Mouse (Mus musculus) c-Kit-negative CD71-positive TER-119-positive erythroid progenitor cells, embryonic 14.5 days (primary cell): Measurements from ENCODE around the gene Slc41a2.

Experiments used
- DNase-seq: peaks from one replicate; pipeline ENCODE4 v3.0.0-alpha.2; 2013; ENCODE audit warnings: low read depth, low spot score

Gene Slc41a2

DNA sequence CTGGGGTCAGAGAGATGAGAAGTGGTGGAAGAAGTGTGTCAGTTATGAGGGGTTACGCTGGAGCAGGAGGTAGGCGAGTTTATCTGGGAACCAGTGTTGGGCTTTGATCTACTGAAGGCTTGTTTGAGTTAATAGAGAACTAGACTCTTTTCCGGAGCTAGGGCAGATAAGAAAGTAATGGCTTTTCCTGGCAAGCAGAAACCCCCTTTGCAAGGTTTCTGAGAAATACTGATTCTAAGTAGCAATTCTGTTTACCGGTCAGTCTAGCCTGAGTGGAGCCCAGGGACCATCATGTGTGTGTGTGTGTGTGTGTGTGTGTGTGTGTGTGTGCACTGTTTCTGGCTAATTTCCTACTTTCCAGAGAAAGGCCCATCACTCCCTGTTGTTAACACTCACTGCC, 109.1 kb downstream of the Slc41a2 start:
- no peak for DNase-seq

DNA sequence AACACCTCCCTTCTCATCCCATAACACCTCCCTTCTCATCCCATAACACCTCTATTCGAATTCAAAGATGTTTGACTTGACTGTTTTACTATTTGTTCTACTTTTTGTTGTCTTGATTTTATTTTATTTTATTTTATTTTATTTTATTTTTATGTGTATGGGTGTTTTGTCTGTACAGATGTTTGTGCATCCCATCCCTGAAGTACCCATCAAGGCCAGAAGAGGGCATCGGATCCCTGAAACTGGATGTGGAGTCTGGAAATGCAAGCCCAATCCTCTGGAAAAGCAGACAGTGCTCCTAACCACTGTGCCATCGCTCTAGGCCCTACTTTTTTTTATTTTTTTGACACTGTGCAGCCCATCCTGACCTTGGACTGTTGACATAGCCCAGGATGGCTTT, 112.7 kb downstream of the Slc41a2 start:
- DNase-seq = no peak

DNA sequence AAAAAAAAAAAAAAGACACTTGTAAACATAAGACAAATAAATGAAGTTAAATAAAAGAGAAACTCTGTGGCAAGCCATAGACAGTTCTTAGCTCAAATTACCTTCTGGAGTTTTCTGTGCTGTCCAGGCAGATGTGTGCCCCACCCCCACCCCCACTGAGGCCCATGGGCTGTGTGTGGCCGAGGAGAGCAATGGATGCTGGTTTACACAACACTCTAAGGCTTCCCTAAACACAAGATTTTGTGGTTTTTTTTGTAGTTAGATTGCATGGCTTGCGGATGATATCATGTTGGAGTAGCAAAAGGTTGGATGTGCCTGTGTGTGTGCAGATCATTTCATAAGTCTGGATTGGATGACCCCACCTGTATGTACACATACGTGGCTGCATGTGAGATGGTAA, 116.8 kb downstream of the Slc41a2 start:
- DNase-seq = no peak

DNA sequence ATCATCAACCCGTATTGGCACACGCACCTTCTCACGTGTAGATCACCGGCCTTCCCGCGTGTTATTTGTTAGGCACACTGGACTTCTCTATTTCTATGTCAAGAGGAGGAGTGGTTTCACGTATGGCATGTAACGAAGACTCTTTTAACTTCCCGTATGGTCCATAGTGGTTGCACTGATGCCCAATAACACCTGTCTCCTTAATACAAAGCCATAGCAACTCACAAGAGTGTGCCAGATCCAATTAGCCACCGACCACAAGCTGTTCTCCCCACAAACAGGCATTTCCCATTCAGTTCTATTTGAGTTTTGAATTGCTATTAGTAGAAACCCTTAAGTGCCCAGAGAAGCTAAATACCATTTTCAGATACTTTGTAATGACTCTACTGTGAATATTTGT, 117.5 kb downstream of the Slc41a2 start:
- DNase-seq = no peak

DNA sequence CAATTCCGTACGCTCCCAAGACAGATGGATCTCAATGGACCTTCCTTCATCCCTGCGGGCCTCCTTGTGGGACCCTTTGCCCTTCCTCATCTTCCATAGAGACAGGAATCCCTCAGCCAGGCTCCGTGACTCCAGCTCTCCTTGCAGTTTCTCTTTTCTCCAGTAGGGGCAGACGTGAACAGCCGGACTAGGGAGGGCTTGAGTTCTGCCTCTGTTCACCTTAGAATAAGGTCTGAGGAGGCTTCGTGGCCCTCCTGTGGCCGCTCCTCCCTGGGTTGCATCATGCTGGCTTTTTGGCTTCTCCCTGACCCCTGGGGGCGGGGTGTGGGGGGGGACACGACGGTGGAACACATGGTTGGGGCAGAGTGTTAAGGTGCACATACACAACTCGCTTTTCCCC, 118.0 kb downstream of the Slc41a2 start:
- DNase-seq = peak; percentile 12

DNA sequence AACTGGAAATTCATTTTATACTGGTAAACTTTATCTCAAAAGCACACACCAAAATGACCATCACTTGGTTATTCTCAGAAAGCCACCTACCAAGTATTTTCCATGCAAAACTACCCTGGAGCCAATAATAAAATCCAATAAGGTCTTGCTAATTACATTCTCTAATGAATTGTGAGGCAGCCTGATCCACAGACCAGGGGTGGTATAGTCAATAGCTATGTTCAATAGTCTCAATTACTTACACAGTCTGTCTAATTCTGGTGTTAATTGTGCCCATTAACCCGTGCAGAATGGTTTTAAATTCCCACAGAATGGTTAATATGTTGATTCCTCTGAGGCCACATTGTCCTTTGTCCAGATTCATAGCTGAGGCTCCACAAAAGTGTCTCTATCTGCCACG, 118.9 kb downstream of the Slc41a2 start:
- DNase-seq = no peak

DNA sequence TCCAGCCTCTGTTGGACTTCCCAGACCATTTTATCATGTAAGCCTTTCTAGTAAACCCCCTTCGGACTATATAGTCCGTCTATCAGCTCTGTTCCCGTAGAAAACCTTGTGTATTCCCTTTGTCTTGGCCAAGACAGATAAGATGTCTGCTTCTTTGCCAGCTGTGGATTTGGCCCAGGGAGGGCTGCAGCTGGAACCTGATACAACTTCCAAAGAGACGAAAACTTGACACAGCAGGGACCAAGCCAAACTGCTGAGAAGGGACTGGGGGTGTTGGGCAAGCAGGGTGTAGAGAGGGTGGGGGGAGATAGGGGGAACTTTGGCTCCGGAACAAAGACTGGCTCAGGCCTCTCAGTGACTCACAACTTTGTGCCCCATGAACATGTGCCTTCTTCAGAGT, 120.4 kb downstream of the Slc41a2 start:
- no peak for DNase-seq

DNA sequence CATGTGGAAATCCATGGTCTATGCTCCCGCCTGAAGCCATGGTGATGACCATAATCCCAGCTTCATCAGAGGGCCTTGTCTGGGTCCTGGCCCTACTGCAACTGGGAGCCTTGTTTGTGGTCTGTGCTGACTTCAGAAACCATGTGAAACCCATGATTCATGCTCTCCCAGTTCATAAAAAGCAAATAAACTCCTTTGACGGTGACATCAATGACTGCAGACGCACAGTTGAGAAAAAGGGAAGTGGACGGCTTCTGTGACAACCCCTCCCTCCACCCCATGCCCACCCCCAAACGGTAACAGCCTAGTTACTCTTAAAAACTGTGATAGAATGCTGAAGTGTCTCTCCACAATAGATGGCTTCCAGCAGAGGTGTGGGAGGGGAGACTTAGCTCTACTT, 122.1 kb downstream of the Slc41a2 start:
- no peak for DNase-seq

DNA sequence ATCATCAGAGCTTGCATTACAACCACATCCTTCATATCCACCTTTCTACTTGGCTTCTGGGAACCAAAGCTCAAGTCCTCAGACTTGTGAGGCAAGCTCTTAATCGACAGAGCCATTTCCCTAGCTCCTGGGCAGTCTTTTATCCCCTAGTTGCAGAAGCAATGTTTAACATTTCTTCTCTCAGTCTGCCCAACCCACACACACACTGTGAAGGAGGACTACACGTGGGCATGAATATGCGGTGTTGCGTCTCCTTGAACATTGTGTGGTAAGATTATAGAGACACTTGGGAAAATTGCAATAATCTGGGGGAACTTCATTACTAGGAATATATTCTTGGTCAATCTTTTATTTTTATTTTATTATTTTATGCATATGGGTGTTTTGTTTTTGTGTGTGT, 125.1 kb downstream of the Slc41a2 start:
- DNase-seq = no peak

DNA sequence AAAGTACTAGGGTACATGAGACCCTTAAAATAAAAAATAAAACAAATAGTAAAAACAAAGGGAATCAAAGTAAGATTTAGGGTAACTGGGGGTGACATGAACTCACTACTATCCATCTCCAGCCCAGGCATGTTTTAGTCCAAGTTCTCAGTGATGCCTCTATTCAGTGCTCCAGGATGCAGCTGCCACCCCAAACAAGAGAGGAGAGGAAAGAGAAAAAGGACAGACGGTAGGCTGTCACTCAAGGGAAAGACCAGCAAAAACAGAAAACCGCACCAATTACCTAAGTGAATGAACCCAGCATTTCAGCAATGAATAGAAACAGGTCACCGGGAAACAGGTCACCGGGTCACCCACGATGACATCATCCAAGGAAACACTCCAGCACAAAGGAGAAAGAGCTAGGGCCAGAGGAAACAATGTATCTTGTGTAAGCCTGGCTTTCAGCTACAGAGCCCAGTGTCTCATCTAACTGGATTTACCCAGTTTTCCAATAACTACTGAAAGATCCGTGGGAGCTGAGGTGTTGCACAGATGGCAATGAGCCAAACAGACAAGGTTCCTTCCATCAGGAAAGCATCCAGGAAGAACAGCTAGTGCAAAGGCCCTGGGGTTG, 126.6 kb downstream of the Slc41a2 start:
- DNase-seq = no peak

DNA sequence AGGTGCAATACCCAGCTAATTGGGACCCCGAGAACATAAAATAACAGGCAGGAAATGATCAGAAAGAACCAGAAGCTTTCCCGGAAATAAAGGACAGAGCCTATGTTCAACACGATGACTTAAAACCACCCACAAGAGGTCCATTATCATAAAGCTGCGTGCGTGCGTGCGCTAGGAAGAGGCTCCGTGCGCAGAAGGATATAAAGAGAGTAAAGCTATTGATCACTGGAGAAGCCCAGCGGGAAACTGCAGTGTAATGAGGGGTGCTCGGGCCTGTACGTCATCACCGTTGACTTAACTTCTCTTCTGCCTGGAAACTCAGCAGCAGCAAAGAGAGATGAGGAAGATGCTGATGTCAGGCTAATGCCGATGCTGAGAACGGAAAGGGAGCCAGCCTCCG, 127.6 kb downstream of the Slc41a2 start:
- no peak for DNase-seq

DNA sequence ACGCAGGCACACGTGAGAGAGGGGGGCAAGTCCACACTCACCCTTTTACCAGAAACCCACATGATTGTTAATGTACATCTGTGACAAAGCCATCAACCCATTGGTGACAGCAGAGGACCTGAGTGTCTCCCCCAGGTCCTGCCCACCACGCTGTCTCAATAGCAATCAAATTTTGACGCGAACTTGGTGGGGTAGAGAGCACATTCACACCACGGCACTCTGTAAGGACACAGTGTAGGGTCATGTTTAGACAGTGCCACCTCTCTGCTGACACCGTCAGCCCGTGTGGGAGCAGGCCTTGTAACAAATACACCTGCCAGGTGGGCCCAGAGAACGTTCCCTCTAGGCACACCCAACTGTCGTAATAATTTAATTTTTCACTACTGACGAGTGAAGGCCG, 128.3 kb downstream of the Slc41a2 start:
- no peak for DNase-seq

DNA sequence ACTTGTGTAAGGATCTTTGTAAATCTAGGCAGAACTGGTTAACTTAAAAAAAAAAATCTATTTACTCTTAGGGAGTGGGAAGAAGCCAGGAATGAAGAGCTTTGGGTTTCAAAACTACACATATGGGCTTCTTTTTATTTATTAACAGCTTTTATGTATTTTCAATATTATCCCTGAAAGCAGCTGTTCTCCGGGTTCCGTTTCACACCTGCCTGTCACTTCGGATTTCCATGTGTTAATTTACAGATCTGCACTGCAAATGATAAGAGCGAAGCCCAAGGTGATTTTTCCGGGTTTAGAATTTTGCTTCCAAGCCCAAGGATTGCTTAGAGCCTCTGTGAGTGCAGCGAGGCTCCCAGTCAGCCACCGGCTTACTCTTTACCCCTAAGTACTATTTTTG, 129.2 kb downstream of the Slc41a2 start:
- no peak for DNase-seq

DNA sequence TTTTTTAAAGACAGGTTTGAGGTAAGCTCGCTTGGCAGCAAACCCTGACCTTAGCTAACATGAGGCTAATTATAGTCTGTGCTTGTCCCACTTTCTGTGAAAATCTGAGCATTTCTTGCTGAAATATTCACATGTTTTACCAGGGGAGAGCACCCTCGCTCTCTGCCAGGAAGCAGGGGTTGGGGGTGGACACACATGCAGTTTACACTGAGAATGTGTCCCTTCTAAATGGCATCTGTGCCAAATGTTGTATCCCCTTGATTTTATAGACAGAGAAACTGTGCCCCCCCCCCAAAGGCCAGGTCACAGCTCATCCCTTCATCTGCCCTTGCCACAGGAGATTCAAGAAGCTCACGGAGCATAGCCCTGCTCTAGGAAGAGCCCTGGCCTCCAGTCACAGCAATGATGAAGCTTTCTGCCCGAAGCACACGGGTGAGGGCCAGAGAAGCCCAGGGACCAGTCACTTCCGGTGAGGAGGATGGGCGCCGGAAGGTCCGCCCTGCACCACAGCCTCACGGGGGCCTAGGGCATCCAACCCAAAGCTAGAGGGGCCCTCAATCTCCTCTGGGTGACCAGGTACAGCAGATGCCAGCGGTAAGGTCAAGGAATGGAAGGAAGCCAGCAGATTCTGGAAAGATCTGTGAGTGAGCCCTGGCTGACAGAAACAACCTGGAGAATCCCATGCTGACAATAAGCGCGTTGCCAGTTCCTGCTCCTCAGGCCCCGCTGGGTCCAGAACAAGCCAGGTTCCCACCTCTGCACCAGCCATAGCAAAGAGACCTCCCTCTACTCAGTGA, 134.6 kb downstream of the Slc41a2 start:
- DNase-seq = no peak

DNA sequence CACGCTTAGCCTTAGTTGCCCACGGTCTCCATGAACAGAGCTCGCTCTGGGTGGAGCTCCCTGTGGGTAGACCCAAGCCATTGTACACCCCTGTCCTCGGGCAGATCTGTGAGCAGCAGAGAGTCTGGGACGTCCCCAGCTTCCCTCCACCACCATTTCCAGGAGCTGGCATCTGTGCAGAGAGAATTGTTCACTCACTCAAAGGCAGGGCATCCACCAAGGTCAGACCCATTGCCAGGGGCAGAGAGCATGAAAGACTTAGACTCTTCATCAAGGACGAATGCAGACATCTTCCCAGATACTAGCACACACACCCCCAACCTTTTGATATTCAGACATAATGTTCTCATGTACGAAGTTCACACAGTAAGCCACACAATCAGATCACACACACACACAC, 136.2 kb downstream of the Slc41a2 start:
- DNase-seq = no peak

DNA sequence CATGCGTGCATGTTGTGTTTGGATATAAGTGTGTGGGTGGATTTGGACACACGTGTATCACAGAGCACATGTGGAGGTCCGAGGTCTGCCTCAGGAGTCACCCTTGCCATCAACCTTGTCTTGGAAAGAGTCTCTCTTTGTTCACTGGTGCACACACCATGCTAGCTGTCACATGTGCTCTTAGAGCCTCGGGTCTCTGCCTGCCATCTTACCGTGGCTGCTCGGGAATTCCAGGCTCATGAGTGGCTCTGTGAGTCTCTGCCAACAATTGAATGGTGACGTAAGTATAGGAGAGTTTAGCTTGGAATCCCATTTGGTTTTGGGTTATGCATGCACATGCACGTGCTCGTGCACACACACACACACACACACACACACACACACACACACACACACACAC, 138.4 kb downstream of the Slc41a2 start:
- no peak for DNase-seq

DNA sequence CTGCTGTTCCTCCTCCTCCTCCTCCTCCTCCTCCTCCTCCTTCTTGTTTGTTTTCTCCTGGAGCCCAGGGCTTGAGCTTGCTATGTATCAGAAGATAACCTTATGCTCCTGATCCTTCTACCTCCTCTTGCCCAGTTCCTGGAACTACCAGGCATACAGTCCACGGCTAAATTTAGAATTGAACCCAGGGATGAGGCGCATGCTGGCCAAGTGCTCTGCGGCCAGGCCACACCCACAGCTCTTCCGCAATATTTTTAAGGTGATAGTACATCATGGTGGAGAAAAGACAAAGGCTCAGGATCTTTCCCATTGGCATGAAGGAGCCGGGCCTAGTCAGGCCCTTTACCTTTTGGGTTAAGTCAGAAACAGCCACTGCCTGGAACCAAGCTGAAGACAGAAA, 139.0 kb downstream of the Slc41a2 start:
- DNase-seq = no peak

DNA sequence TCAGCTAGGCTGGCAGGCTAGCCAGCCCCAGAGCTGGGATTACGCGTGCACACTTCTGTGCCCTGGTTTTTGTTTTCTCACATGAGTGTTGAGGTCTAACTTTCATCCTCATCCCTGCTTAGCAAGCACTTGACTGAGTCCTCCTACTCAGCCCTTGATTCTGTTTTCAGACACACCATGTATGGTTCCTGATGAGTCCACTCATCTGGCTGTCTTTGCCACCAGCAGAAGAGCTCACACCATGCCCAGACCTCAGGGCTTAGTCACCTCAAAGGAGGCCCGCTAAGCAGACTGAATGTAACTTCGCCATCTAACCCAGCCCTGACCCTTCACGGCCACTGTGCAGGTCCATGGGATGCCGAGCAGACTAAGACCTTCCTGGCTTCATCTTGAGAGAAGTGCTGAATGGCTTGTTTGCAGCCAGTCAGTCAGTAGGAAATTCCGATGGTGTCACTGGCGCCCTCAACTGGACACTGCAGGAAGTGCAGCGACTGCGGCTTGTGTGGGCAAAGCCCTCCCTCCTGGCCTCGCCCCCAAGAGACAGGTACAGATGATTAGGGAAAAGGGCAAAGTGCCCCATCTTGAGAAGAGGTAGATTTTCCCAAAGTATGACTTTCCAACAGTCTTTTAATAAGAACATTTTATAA, 139.9 kb downstream of the Slc41a2 start:
- DNase-seq = peak; percentile 20

DNA sequence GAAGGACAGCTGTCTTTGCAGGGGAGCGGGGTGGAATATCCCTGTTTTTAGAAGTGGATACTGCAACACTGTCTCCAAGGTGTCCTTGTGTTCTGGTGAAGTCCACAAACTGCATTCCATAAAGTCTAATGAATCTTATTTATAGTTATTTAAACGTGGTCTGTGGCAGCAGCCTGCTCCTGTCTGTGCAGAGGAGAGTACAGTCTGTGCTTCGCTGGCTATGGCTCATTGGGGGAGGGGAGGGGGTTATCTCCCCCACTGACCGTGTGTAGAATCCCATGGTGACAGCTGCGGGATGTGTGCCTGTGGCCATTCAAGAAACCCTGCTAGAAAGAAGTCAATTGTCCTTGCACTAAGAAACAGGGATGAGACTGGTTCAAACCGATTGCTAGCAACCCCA, 145.7 kb downstream of the Slc41a2 start:
- DNase-seq = no peak

DNA sequence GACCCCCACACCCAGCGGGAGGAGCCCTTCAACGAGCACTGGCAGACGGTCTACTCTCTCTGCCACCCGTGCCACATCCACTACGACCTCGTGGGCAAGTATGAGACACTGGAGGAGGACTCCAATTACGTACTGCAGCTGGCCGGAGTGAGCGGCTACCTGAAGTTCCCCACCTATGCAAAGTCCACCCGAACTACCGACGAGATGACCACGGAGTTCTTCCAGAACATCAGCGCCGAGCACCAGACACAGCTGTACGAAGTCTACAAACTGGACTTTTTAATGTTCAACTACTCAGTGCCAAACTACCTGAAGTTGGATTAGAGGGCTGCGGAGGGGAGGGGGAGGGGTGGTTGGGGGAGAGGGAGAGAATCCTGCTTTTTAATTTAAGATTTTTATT, 146.2 kb downstream of the Slc41a2 start:
- DNase-seq = no peak

DNA sequence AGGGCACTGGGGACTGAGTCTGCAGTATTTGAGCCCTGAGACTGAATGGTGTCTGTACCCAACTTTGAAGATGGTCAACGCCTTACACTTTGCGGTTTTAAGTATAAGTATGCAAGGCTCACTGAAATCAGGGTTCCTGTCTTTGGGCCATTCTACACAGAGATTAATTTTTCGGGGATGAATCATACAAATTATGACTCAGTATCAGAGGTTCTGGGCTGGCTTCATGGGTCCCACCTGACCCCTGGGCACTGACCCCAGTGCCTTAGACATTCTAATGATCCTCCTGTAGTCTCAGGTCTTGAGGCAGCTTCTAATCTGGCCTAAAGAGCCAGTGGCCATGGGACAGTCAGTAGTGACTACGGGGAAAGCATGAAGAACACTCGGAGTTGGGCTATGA, 148.6 kb downstream of the Slc41a2 start:
- no peak for DNase-seq

DNA sequence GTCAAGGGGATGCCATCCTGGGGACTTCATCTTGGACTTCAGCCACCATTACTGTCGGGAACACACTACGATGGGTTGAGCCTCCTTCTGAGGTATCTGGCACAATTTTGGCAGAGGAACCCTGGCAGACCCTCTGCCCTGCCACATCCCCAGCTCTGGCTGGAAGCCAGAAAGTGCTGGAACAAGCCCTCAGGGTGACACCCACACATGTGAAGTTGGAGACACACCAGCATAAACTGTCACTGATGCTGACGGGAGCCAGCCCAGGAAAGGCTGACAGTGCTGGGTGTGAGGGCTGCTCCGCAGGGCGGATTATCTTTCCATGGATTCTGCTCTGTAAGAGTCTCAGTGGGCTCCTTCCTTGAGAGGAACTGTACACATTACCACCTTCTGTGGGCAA, 150.7 kb downstream of the Slc41a2 start:
- DNase-seq = no peak

DNA sequence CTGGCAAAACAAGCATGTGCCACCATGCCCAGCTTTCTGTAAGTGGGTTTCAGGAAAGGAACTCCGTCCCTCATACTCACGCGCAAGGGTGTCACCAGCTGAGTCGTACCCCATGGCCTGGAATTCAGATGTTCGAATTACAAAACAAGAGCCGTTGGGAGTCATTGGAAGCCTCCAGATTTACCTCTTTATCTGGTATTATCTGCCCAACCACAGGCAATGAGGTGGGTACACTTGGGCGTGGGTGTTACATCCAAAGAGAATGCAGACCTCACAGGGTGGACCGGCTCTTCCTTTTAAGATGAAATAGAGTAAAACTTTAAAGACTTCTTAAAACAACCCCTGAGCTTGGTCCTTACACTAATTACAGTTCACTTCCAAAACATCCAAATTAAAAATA, 151.5 kb downstream of the Slc41a2 start:
- DNase-seq = no peak
